Mouse (Mus musculus) intestine, postnatal 0 days (tissue): ENCODE measurements around the gene Trib3. TPM values are rescaled to one million over a fixed set of nuclear protein-coding genes. Genes with fewer than 3 reads are reported as not detected.

ENCODE experiments used
- ATAC-seq: fragments of 200-750 bp; cut with Nextera tagmentation; 2 replicates; pipeline ENCODE4 v1.8.0; 2017; ENCODE audit warnings: mild to moderate bottlenecking, moderate TSS enrichment, moderate library complexity
- H3K27ac ChIP-seq: fragments of 300-500 bp; sonication (generic); 2 replicates; pipeline ENCODE4 v1.5.1; 2014; ENCODE audit warnings: mild to moderate bottlenecking, low read depth, low read length, moderate library complexity
- H3K27me3 ChIP-seq: fragments of 300-500 bp; sonication (generic); replicated peaks from 2 replicates; pipeline ENCODE4 v1.6.1; 2014; ENCODE audit warnings: low read length, mixed read lengths; ENCODE audit not compliant: control insufficient read depth, insufficient read depth
- H3K36me3 ChIP-seq: fragments of 300-500 bp; sonication (generic); 2 replicates; pipeline ENCODE4 v1.6.1; 2014; ENCODE audit warnings: mild to moderate bottlenecking, moderate library complexity; ENCODE audit not compliant: control insufficient read depth, insufficient read depth
- H3K4me1 ChIP-seq: fragments of 300-500 bp; sonication (generic); replicated peaks from 2 replicates; pipeline ENCODE4 v1.6.1; 2014; ENCODE audit warnings: antibody characterized with exemption, low read length, mixed read lengths; ENCODE audit not compliant: control insufficient read depth, insufficient read depth
- H3K4me2 ChIP-seq: fragments of 300-500 bp; sonication (generic); replicated peaks from 2 replicates; pipeline ENCODE4 v1.6.1; 2014; ENCODE audit warnings: low read depth, mild to moderate bottlenecking, moderate library complexity
- H3K4me3 ChIP-seq: fragments of 300-500 bp; sonication (generic); 2 replicates; pipeline ENCODE4 v1.5.1; 2014; ENCODE audit warnings: low read depth, low read length
- H3K9ac ChIP-seq: fragments of 300-500 bp; sonication (generic); 2 replicates; pipeline ENCODE4 v1.6.1; 2014; ENCODE audit warnings: mild to moderate bottlenecking, low read depth, low read length
- H3K9me3 ChIP-seq: fragments of 300-500 bp; sonication (generic); 2 replicates; pipeline ENCODE4 v1.6.1; 2016; ENCODE audit warnings: mixed run types; ENCODE audit not compliant: control insufficient read depth
- CTCF ChIP-seq: sonication (generic); IDR thresholded peaks from 2 replicates; pipeline ENCODE4 v1.5.1; 2016; ENCODE audit warnings: low read depth, mild to moderate bottlenecking, control low read depth, antibody characterized with exemption, moderate library complexity
- WGBS: fragments of 180-500 bp; shearing (Covaris S2); extraction: QIAGEN DNeasy Blood & Tissue Kit; methylation state at CpG from one replicate; pipeline ENCODE4 v1.1.7; 2014; 5-methylcytosine and 5-hydroxymethylcytosine counted together
- polyA plus RNA-seq: library from polyadenylated mRNA; unstranded; fragments of >200 nt; fragmentation: Nextera tagmentation; extraction: Ambion mirVana; gene quantifications from 2 replicates; pipeline ENCODE4 v1.2.1, GENCODE M21; 2015

Trib3 gene
- polyA plus RNA-seq, 1 experiment from 2014 or later, result 2.5 TPM

DNA sequence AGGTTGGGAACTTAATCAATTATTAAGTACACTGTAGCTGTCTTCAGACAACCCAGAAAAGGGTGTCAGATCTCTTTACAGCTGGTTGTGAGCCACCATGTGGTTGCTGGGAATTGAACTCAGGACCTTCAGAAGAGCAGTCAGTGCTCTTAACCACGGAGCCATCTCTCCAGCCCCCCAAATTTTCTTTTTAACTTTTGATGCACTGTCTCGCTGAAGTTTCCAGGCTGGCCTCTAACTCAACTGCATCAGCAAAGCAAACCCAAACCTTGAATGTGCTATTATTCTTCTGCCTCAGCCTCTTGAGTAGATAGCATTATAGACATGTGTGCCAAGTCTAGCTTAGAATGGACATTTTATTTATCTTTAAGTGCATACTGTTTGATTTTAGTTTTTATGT lies 3.9 kb upstream of the Trib3 start:
- H3K27ac ChIP-seq, result no peak overlapping the region
- H3K27me3 ChIP-seq, result no peaks in the 10 kb centered on the region
- H3K9ac ChIP-seq, result no peak overlapping the region
- 69% methylated on average over 2 of the region's 2 CpGs for WGBS
- no peak overlapping the region for H3K4me2 ChIP-seq
- H3K4me1 ChIP-seq, result no peaks in the 10 kb centered on the region
- H3K9me3 ChIP-seq, result no peaks in the 10 kb centered on the region
- H3K4me3 ChIP-seq, result no peak overlapping the region
- H3K36me3 ChIP-seq, result no peaks in the 10 kb centered on the region
- ATAC-seq, result no peak
- TF ChIP-seq CTCF, result no peak

DNA sequence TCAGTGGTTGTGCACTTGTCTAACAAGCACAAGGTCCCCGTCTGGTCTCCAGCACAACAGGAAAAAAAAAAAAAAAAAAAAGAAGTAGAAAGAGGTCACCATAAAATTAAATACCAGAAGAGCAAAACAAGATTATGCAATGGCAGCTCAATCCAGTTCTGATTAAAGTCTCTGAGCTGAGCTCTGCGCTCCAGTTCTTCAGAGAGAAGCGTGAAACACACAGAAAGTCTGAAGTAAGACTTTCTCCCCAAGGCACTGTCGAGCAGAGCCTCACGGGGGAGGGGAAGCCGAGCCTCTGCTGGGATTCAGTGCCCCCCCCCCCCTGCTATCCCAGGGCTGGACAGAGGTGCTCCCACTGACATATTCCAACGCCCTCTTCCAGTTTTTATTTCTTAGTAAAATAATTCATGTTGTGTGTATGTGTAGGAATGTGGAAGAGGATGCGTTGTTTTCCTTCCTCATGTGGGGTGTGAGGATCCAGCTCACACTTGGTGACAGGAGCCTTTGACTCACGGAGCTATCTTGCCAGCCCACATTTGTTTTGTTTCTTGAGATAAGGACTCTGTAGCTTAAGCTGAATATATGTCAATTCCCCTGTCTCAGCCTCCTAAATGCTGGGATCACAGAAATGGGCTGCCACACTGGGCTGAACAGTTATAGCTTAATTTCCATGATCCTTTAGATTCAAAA lies 3.1 kb upstream of the Trib3 start:
- Histone ChIP-seq H3K9me3 (no peaks in the 10 kb centered on the region), H3K9ac (no peak overlapping the region), H3K4me2 (no peak overlapping the region), H3K4me3 (no peak overlapping the region), H3K4me1 (no peaks in the 10 kb centered on the region), H3K27me3 (no peaks in the 10 kb centered on the region), H3K36me3 (no peaks in the 10 kb centered on the region), H3K27ac (no peak overlapping the region)
- 48% methylated on average over 9 of the region's 9 CpGs for WGBS
- ATAC-seq, result no peak
- no peak for TF ChIP-seq CTCF

DNA sequence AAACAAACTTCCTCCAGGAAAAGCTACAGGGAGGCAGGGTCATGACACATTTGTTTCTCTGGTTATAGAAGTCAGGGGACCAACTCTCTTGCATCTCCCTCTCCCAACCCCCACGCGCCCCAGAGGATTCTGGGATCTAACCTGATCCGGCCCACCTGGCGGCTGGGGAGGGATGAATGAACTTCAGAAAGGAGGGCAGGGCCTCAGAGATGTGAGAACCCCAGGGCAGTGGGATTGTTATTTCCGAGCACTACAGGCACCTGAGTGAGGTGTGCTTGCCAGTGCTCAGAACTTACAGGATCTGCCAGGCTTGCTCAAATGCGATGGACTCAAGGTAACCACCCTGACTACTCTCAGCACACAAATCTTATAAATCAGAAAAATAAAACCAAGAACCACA lies 1.6 kb upstream of the Trib3 start:
- WGBS, result 67% methylated on average over 6 of the region's 6 CpGs
- no peak overlapping the region for H3K27ac ChIP-seq
- no peak for TF ChIP-seq CTCF
- no peak for ATAC-seq
- H3K9ac ChIP-seq, result no peak overlapping the region
- H3K27me3 ChIP-seq, result no peaks in the 10 kb centered on the region
- H3K4me1 ChIP-seq, result no peaks in the 10 kb centered on the region
- H3K36me3 ChIP-seq, result no peaks in the 10 kb centered on the region
- H3K4me2 ChIP-seq, result no peak overlapping the region
- H3K9me3 ChIP-seq, result no peaks in the 10 kb centered on the region
- H3K4me3 ChIP-seq, result no peak overlapping the region

DNA sequence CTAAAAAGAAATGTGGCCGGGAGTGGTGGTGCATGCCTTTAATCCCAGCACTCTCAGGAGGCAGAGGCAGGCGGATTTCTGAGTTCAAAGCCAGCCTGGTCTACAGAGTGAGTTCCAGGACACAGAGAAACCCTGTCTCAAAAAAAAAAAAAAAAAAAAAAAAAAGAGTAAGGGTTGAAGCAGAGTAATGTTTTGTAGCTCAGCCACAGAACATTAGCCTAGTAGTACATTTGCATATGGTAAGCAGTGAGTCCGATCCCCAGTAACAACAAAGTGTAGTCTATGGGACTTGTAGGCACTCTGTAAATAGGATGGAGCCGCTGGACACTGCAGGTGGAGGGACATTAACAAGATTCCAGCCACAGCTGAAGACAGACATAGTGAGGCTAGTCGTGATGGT lies 1.1 kb upstream of the Trib3 start:
- H3K27me3 ChIP-seq, result no peaks in the 10 kb centered on the region
- no peaks in the 10 kb centered on the region for H3K4me1 ChIP-seq
- H3K4me2 ChIP-seq, result no peak overlapping the region
- no peaks in the 10 kb centered on the region for H3K36me3 ChIP-seq
- TF ChIP-seq CTCF, result no peak
- ATAC-seq, result no peak
- H3K4me3 ChIP-seq, result no peak overlapping the region
- WGBS, result 70% methylated on average over 5 of the region's 5 CpGs
- no peaks in the 10 kb centered on the region for H3K9me3 ChIP-seq
- no peak overlapping the region for H3K9ac ChIP-seq
- H3K27ac ChIP-seq, result no peak overlapping the region

DNA sequence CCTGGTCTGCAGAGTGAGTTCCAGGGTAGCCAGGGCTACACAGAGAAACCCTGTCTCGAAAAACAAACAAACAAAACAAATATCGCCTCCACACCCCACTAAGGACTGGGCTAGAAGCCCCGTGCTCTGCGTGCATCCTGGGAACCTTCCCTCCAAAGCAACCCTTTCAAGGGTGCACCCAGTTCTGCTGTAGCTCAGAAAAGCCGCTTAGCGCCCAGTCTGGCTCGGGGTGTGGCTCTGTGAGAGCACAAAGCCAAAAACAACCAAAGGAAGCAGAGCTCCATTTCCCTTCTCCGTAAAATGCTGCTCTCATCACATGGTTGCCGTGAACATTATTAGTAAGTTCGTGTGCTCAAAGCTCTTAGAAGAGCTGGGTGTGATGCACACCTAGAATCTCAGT lies 529 bp upstream of the Trib3 start:
- peak overlapping the region; percentile 52 for H3K4me3 ChIP-seq
- H3K9ac ChIP-seq, result 0 out of 2 replicates have a peak overlapping the region, but pooled peaks have one; percentile 45
- peak overlapping the region; percentile 92 for H3K4me2 ChIP-seq
- TF ChIP-seq CTCF, result no peak
- no peaks in the 10 kb centered on the region for H3K27me3 ChIP-seq
- 16% methylated on average over 10 of the region's 10 CpGs for WGBS
- H3K4me1 ChIP-seq, result no peaks in the 10 kb centered on the region
- H3K27ac ChIP-seq, result no peak overlapping the region
- H3K36me3 ChIP-seq, result no peaks in the 10 kb centered on the region
- ATAC-seq, result no peak
- no peaks in the 10 kb centered on the region for H3K9me3 ChIP-seq

DNA sequence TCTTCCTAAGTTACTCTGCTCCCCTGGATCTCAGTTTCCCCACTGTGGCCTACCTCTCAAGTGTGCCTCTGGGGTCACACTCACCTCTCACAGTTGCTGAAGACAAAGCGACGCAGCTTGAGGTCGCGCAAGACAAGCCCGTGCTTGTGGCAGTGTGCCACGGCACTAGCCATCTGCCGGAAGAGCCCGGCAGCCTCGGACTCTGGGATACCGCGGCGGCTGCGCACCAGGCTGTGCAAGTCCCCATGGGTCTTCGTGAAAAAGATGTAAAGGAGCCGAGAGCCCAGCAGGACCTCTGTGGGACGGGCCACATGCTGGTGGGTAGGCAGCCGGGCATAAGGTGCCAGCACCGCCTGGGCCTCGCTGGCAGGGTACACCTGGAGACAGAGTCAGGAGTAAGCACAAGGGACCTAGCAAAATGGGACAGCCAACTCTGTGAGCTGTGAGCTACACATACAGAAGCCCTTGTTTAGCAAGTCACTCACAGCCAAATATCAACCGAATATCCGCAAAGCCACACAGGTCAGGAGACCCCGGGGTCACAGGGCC lies 4.1 kb downstream of the Trib3 start:
- no peaks in the 10 kb centered on the region for H3K9me3 ChIP-seq
- H3K4me1 ChIP-seq, result 0 out of 2 replicates have a peak, but pooled peaks cover 5% of the 10 kb centered on the region
- H3K4me2 ChIP-seq, result no peak overlapping the region
- TF ChIP-seq CTCF, result no peak
- H3K36me3 ChIP-seq, result no peaks in the 10 kb centered on the region
- no peak for ATAC-seq
- no peak overlapping the region for H3K4me3 ChIP-seq
- no peak overlapping the region for H3K27ac ChIP-seq
- H3K9ac ChIP-seq, result no peak overlapping the region
- H3K27me3 ChIP-seq, result no peaks in the 10 kb centered on the region
- WGBS, result 92% methylated on average over 22 of the region's 22 CpGs
